Comparison of ENCODE assay signal across 16 mouse cellular contexts in genomic region chr3:90161541-90161940, GRCm38 (mm10). TPM values are rescaled to one million over a fixed set of nuclear protein-coding genes. Genes with fewer than 3 reads are reported as not detected.
A peak's percentile ranks its signal among the peaks of the same experiment; 100 is the strongest.
DNase-seq lines count a peak whose midpoint lies in the region; TF ChIP-seq lines count a peak whose summit lies in the region.
"Had no signal": no experiment of that assay in that cellular context is flagged by ENCODE, and none has a peak within 500 bp of the region (broad histone marks: within the 10 kb centered on the region; RNA-seq: fewer than 3 reads in every experiment).

No protein-coding gene starts in this region.

- no peaks in the 10 kb centered on the region for H3K4me1 ChIP-seq in ES-Bruce4 (ENCODE audit: control insufficient read depth, insufficient read depth, low read length)
- H3K4me1 ChIP-seq in MEL (ENCODE audit: control insufficient read depth in 1 of 2, insufficient read depth in 2 of 2, low read length in 2 of 2) = peaks cover 0 to 16% of the 10 kb centered on the region in 2 experiments; a peak in 3 of 4 replicates
- peaks cover 4% of the 10 kb centered on the region; the same call in 1 of the 2 replicates for H3K4me1 ChIP-seq in small intestine, adult 2 months (ENCODE audit: control insufficient read depth, insufficient read depth, insufficient read length, low read length)
- H3K4me1 ChIP-seq: embryonic facial prominence, embryonic 15.5 days; limb, embryonic 10.5 days; lung, embryonic 15.5 days had no signal

- TF ChIP-seq EP300 in ES-Bruce4 (IDR thresholded peaks at IDR 0.05; ENCODE audit: insufficient read depth, low read depth, low read length) = no peak
- TF ChIP-seq EP300 in MEL (IDR thresholded peaks at IDR 0.05; ENCODE audit: low read depth in 1 of 2, low read length in 2 of 2) = peak in 1 of 2 experiments; percentile 8; a peak in 2 of 4 replicates

- H3K79me2 ChIP-seq in MEL (ENCODE audit: control insufficient read depth, insufficient read depth, low read length, poor library complexity) = no peaks in the 10 kb centered on the region

- no peaks in the 10 kb centered on the region for H3K27me3 ChIP-seq in ES-Bruce4 (ENCODE audit: control insufficient read depth, insufficient read depth, low read length, poor library complexity, severe bottlenecking)
- H3K27me3 ChIP-seq in MEL (ENCODE audit: control insufficient read depth in 1 of 2, insufficient read depth in 2 of 2, low read length in 2 of 2) = no peaks in the 10 kb centered on the region
- H3K27me3 ChIP-seq in small intestine, adult 2 months (ENCODE audit: control insufficient read depth, insufficient read depth, low read length) = no peaks in the 10 kb centered on the region
- H3K27me3 ChIP-seq: embryonic facial prominence, embryonic 15.5 days; kidney, embryonic 15.5 days; liver, embryonic 13.5 days; lung, embryonic 15.5 days had no signal

- TF ChIP-seq CTCF in ES-Bruce4 (IDR thresholded peaks at IDR 0.05; ENCODE audit: low read depth, low read length) = peak; percentile 2
- peak; percentile 10 to 35 (median 20); a peak in 3 of 6 replicates for TF ChIP-seq CTCF in MEL (IDR thresholded peaks at IDR 0.05 in 2 of 3, conservative IDR thresholded peaks at IDR 0.05 in 1 of 3; ENCODE audit: control insufficient read depth in 1 of 3, insufficient read depth in 1 of 3, low read depth in 2 of 3, low read length in 3 of 3, poor library complexity in 1 of 3, severe bottlenecking in 1 of 3)
- 0 out of 2 replicates have a peak, but pooled peaks have one; percentile 0 for TF ChIP-seq CTCF in small intestine, adult 2 months (IDR thresholded peaks at IDR 0.05; ENCODE audit: extremely low read depth, insufficient read length, insufficient replicate concordance, low read depth, low read length)

- H3K4me3 ChIP-seq in ES-Bruce4 (ENCODE audit: low read depth, low read length) (no peak overlapping the region), MEL (ENCODE audit: control insufficient read depth in 1 of 2, insufficient read depth in 1 of 2, low read depth in 2 of 2, low read length in 2 of 2) (no peak overlapping the region)
- H3K4me3 ChIP-seq in small intestine, adult 2 months (ENCODE audit: low read depth, low read length) = no peak overlapping the region
- H3K4me3 ChIP-seq: embryonic facial prominence, embryonic 15.5 days; kidney, embryonic 15.5 days; limb, embryonic 10.5 days; liver, embryonic 13.5 days; lung, embryonic 15.5 days had no signal

- TF ChIP-seq POLR2A in ES-Bruce4 (IDR thresholded peaks at IDR 0.05; ENCODE audit: insufficient read depth, low read length) (no peak), MEL (IDR thresholded peaks at IDR 0.05; ENCODE audit: control insufficient read depth in 1 of 2, insufficient read depth in 1 of 2, low read depth in 1 of 2, low read length in 2 of 2, poor library complexity in 1 of 2) (no peak)
- no peak for TF ChIP-seq POLR2A in small intestine, adult 2 months (IDR thresholded peaks at IDR 0.05; ENCODE audit: low read depth, low read length)

- H3K27ac ChIP-seq in ES-Bruce4 (ENCODE audit: insufficient read depth, low read length) = no peak overlapping the region
- no peak overlapping the region for H3K27ac ChIP-seq in MEL (ENCODE audit: control insufficient read depth, low read depth, low read length)
- no peak overlapping the region for H3K27ac ChIP-seq in small intestine, adult 2 months (ENCODE audit: insufficient read depth, low read depth, low read length)
- H3K27ac ChIP-seq: embryonic facial prominence, embryonic 15.5 days; kidney, embryonic 15.5 days; limb, embryonic 10.5 days; liver, embryonic 13.5 days; lung, embryonic 15.5 days had no signal

- intact Hi-C loops in left cerebral cortex, postnatal 36 days (cut with DNase I) = no loop called here

- H3K36me3 ChIP-seq in ES-Bruce4 (ENCODE audit: control insufficient read depth, insufficient read depth, low read length, poor library complexity, severe bottlenecking) (no peaks in the 10 kb centered on the region), MEL (ENCODE audit: control insufficient read depth in 1 of 2, insufficient read depth in 2 of 2, low read length in 2 of 2) (peaks cover 0 to 8% of the 10 kb centered on the region in 2 experiments; a peak in 1 of 4 replicates)
- no peaks in the 10 kb centered on the region for H3K36me3 ChIP-seq in small intestine, adult 2 months (ENCODE audit: control insufficient read depth, insufficient read depth, low read length)
- H3K36me3 ChIP-seq: embryonic facial prominence, embryonic 15.5 days; kidney, embryonic 15.5 days; limb, embryonic 10.5 days; liver, embryonic 13.5 days; lung, embryonic 15.5 days had no signal

- DNase-seq in MEL (ENCODE audit: low read depth, low spot score) = peak; percentile 50
- peak; percentile 75 for DNase-seq in adrenal gland, adult 8-10 months
- DNase-seq in thymus, postnatal 10 days (ENCODE audit: low spot score in 2 of 2) = no peak
- DNase-seq in right cerebral cortex, adult 2 months (ENCODE audit: low spot score in 2 of 2) = no peak
- DNase-seq in left cerebral cortex, postnatal 36 days (ENCODE audit: low spot score in 2 of 2) = no peak
- DNase-seq: cerebellum, adult 9-10 months; heart, adult 18-20 months; layer of hippocampus, postnatal 36 days; liver, embryonic 13.5 days; right cerebral cortex, postnatal 25 days had no signal

- 69% methylated on average over 3 of the region's 3 CpGs for WGBS in small intestine, adult 2 months

- H3K9ac ChIP-seq in ES-Bruce4 (ENCODE audit: low read depth, poor library complexity, severe bottlenecking) = no peak overlapping the region
- no peak overlapping the region for H3K9ac ChIP-seq in MEL (ENCODE audit: control insufficient read depth, low read depth, low read length, poor library complexity, severe bottlenecking)
- H3K9ac ChIP-seq: embryonic facial prominence, embryonic 15.5 days; kidney, embryonic 15.5 days; liver, embryonic 13.5 days; lung, embryonic 15.5 days had no signal

- no peaks in the 10 kb centered on the region for H3K9me3 ChIP-seq in ES-Bruce4 (replicated peaks; ENCODE audit: control insufficient read depth, insufficient read depth, low read length, poor library complexity, severe bottlenecking)
- no peaks in the 10 kb centered on the region for H3K9me3 ChIP-seq in MEL (replicated peaks; ENCODE audit: insufficient read depth, low read length)
- H3K9me3 ChIP-seq: embryonic facial prominence, embryonic 15.5 days; kidney, embryonic 15.5 days; limb, embryonic 10.5 days; liver, embryonic 13.5 days; lung, embryonic 15.5 days had no signal

- TF ChIP-seq RAD21 in MEL (IDR thresholded peaks at IDR 0.05; ENCODE audit: low read depth, low read length) = peak; percentile 18

TF ChIP-seq in MEL, 35 proteins besides CTCF, POLR2A, EP300 and RAD21:
- TF ChIP-seq MYB (IDR thresholded peaks at IDR 0.05; ENCODE audit: low read depth, low read length) = 0 out of 2 replicates have a peak, but pooled peaks have one; percentile 38
- no peak for TF ChIP-seq SIN3A (IDR thresholded peaks at IDR 0.05; ENCODE audit: low read length)
- no peak for TF ChIP-seq NRF1 (IDR thresholded peaks at IDR 0.05; ENCODE audit: insufficient read depth, low read depth, low read length, poor library complexity, severe bottlenecking)
- TF ChIP-seq ELF1 (IDR thresholded peaks at IDR 0.05; ENCODE audit: low read depth, low read length) = no peak
- TF ChIP-seq POLR2AphosphoS2 (IDR thresholded peaks at IDR 0.05; ENCODE audit: low read length) = no peak
- no peak for TF ChIP-seq MAFK (IDR thresholded peaks at IDR 0.05; ENCODE audit: borderline replicate concordance, low read depth, low read length)
- TF ChIP-seq KAT2A (conservative IDR thresholded peaks at IDR 0.05; ENCODE audit: low read depth, low read length) = no peak
- TF ChIP-seq ZC3H11A (IDR thresholded peaks at IDR 0.05; ENCODE audit: low read depth, low read length) = no peak
- no peak for TF ChIP-seq ETS1 (IDR thresholded peaks at IDR 0.05; ENCODE audit: low read depth, low read length)
- no peak for TF ChIP-seq MAX (IDR thresholded peaks at IDR 0.05; ENCODE audit: low read length)
- no peak for TF ChIP-seq CHD1 (IDR thresholded peaks at IDR 0.05; ENCODE audit: low read depth, low read length)
- no peak for TF ChIP-seq POLR2AphosphoS5 (IDR thresholded peaks at IDR 0.05; ENCODE audit: borderline replicate concordance, low read depth, low read length)
- no peak; the same call in 1 of the 2 replicates for TF ChIP-seq TAL1 (IDR thresholded peaks at IDR 0.05; ENCODE audit: low read length)
- peak; percentile 46; the same call in 1 of the 2 replicates for TF ChIP-seq GATA1 (IDR thresholded peaks at IDR 0.05; ENCODE audit: low read depth, low read length)
- no peak for TF ChIP-seq UBTF (IDR thresholded peaks at IDR 0.05; ENCODE audit: borderline replicate concordance, insufficient read depth, low read depth, low read length)
- TF ChIP-seq SMC3 (IDR thresholded peaks at IDR 0.05; ENCODE audit: low read depth, low read length) = peak; percentile 20; the same call in 1 of the 2 replicates

RNA-seq across cellular contexts. Expression of gene Rps27, which starts 51.9 kb away (rescaled TPM):
- polyA plus RNA-seq in ES-Bruce4 (2011; ENCODE audit: insufficient read depth, insufficient read length, low read depth, missing spikeins) (28.1 and 44.0 TPM in 2 replicates), MEL (2012; ENCODE audit: insufficient read depth in 1 of 2, insufficient read length in 2 of 2, low read depth in 1 of 2, low replicate concordance in 2 of 2, missing spikeins in 1 of 2) (1,000 to 10,000 TPM in 1 of 2 experiments, not detected in 1; 2,476 TPM)
- 5,481 and 6,504 TPM in 2 replicates for total RNA-seq in MEL (2012; rRNA removed)
- 1,000 to 10,000 TPM; 1,658 to 2,346 (median 2,053) TPM for total RNA-seq in adrenal gland, adult 8-10 months (2022)
- 581 and 835 TPM in 2 replicates for polyA plus RNA-seq in small intestine, adult 2 months (2012; rRNA removed)
- total RNA-seq in left cerebral cortex, postnatal 36 days (2021) = 100 to 1,000 TPM; 834 to 845 TPM

RNA-seq across cellular contexts. Expression of gene Rab13, which starts 52.0 kb away (rescaled TPM):
- polyA plus RNA-seq in ES-Bruce4 (2011; ENCODE audit: insufficient read depth, insufficient read length, low read depth, missing spikeins) (8.0 and 12.4 TPM in 2 replicates), MEL (2012; ENCODE audit: insufficient read depth in 1 of 2, insufficient read length in 2 of 2, low read depth in 1 of 2, low replicate concordance in 2 of 2, missing spikeins in 1 of 2) (1 to 10 TPM in 1 of 2 experiments, not detected in 1; 7.7 TPM)
- 4.3 and 5.1 TPM in 2 replicates for total RNA-seq in MEL (2012; rRNA removed)
- total RNA-seq in adrenal gland, adult 8-10 months (2022) = 10 to 100 TPM; 28.8 to 42.4 (median 34.9) TPM
- polyA plus RNA-seq in small intestine, adult 2 months (2012; rRNA removed) = 1.1 and 2.0 TPM in 2 replicates
- 1 to 10 TPM; 5.7 to 6.5 TPM for total RNA-seq in left cerebral cortex, postnatal 36 days (2021)

RNA-seq across cellular contexts. Expression of gene Nup210l, which starts 57.6 kb away (rescaled TPM):
- polyA plus RNA-seq in ES-Bruce4 (2011; ENCODE audit: insufficient read depth, insufficient read length, low read depth, missing spikeins) = 0.73 and 0.81 TPM in 2 replicates
- 0.54 and 0.62 TPM in 2 replicates for total RNA-seq in MEL (2012; rRNA removed)
- polyA plus RNA-seq in MEL (2012; ENCODE audit: insufficient read depth in 1 of 2, insufficient read length in 2 of 2, low read depth in 1 of 2, low replicate concordance in 2 of 2, missing spikeins in 1 of 2) = under 1 TPM in 1 of 2 experiments, not detected in 1; 0.65 TPM
- total RNA-seq in adrenal gland, adult 8-10 months (2022) = 1 to 10 TPM in 1 of 4 experiments, under 1 TPM in 3; 0.35 to 1.1 (median 0.54) TPM
- 0.10 and 0.15 TPM in 2 replicates for polyA plus RNA-seq in small intestine, adult 2 months (2012; rRNA removed)
- total RNA-seq in left cerebral cortex, postnatal 36 days (2021) = under 1 TPM; 0.32 to 0.43 TPM

Comparison
In these comparisons a context has a peak if more than half of its experiments do, and no peak if none do; other contexts are left out.
1. DNase-seq: peak in MEL (single experiment) and adrenal gland, adult 8-10 months (single experiment); none in thymus, postnatal 10 days (0 of 2), right cerebral cortex, adult 2 months (0 of 2) and left cerebral cortex, postnatal 36 days (0 of 2).
2. Peak in every context shown above with its lines, with median percentiles within 50 percentile points of each other: CTCF ChIP-seq.